Mouse (Mus musculus): ENCODE measurements around the gene Tpm1. TPM values are rescaled to one million over a fixed set of nuclear protein-coding genes. Genes with fewer than 3 reads are reported as not detected.

Gene Tpm1
- 12.8 and 14.1 TPM in 2 replicates for polyA plus RNA-seq (2012)

- no peak for TF ChIP-seq GATA1 (IDR thresholded peaks at IDR 0.05; ENCODE audit: low read length)
- no peak for TF ChIP-seq TAL1 (IDR thresholded peaks at IDR 0.05; ENCODE audit: low read length)
- no peaks in the 10 kb centered on the region for H3K36me3 ChIP-seq (ENCODE audit: control insufficient read depth)
- peaks cover 10% of the 10 kb centered on the region for H3K4me1 ChIP-seq (ENCODE audit: control insufficient read depth)
- H3K27me3 ChIP-seq (ENCODE audit: control insufficient read depth): peaks cover 85% of the 10 kb centered on the region
- H3K4me3 ChIP-seq (replicated peaks): peak within 1 kb of the TSS; percentile 38
- peaks cover 17% of the 10 kb centered on the region; the same call in 1 of the 2 replicates for H3K9me3 ChIP-seq (ENCODE audit: control insufficient read depth, low read length)
These were observed at the start of gene Tpm1 for GRCm38 (mm10) chr9:67049086-67049824. Gene Tpm1, minus strand, starts transcription at chr9:67049406.

- no peak for TF ChIP-seq TAL1 (IDR thresholded peaks at IDR 0.05; ENCODE audit: low read length)
- no peak for TF ChIP-seq GATA1 (IDR thresholded peaks at IDR 0.05; ENCODE audit: low read length)
- no peaks in the 10 kb centered on the region for H3K4me1 ChIP-seq (ENCODE audit: control insufficient read depth)
- H3K36me3 ChIP-seq (ENCODE audit: control insufficient read depth): no peaks in the 10 kb centered on the region
- no peaks in the 10 kb centered on the region for H3K9me3 ChIP-seq (ENCODE audit: control insufficient read depth, low read length)
- H3K27me3 ChIP-seq (ENCODE audit: control insufficient read depth): no peaks in the 10 kb centered on the region
- no peak overlapping the region for H3K4me3 ChIP-seq (replicated peaks)
These were observed 45.2 kb upstream of the Tpm1 start for GRCm38 (mm10) chr9:67094371-67094770.

- Histone ChIP-seq H3K27me3 (ENCODE audit: control insufficient read depth) (no peaks in the 10 kb centered on the region), H3K9me3 (ENCODE audit: control insufficient read depth, low read length) (no peaks in the 10 kb centered on the region), H3K36me3 (ENCODE audit: control insufficient read depth) (no peaks in the 10 kb centered on the region), H3K4me1 (ENCODE audit: control insufficient read depth) (no peaks in the 10 kb centered on the region), H3K4me3 (replicated peaks) (no peak overlapping the region)
- TF ChIP-seq TAL1 (IDR thresholded peaks at IDR 0.05; ENCODE audit: low read length) (no peak), GATA1 (IDR thresholded peaks at IDR 0.05; ENCODE audit: low read length) (no peak)
These were observed 43.0 kb upstream of the Tpm1 start for GRCm38 (mm10) chr9:67092210-67092609.

- Histone ChIP-seq H3K27me3 (ENCODE audit: control insufficient read depth) (no peaks in the 10 kb centered on the region), H3K9me3 (ENCODE audit: control insufficient read depth, low read length) (no peaks in the 10 kb centered on the region), H3K4me1 (ENCODE audit: control insufficient read depth) (no peaks in the 10 kb centered on the region), H3K36me3 (ENCODE audit: control insufficient read depth) (no peaks in the 10 kb centered on the region), H3K4me3 (replicated peaks) (no peak overlapping the region)
- TF ChIP-seq TAL1 (IDR thresholded peaks at IDR 0.05; ENCODE audit: low read length): no peak
- TF ChIP-seq GATA1 (IDR thresholded peaks at IDR 0.05; ENCODE audit: low read length): no peak
These were observed 42.4 kb upstream of the Tpm1 start for GRCm38 (mm10) chr9:67091598-67091997.

- no peaks in the 10 kb centered on the region for H3K4me1 ChIP-seq (ENCODE audit: control insufficient read depth)
- no peaks in the 10 kb centered on the region for H3K9me3 ChIP-seq (ENCODE audit: control insufficient read depth, low read length)
- no peaks in the 10 kb centered on the region for H3K36me3 ChIP-seq (ENCODE audit: control insufficient read depth)
- no peaks in the 10 kb centered on the region for H3K27me3 ChIP-seq (ENCODE audit: control insufficient read depth)
- TF ChIP-seq GATA1 (IDR thresholded peaks at IDR 0.05; ENCODE audit: low read length): no peak
- TF ChIP-seq TAL1 (IDR thresholded peaks at IDR 0.05; ENCODE audit: low read length): no peak
- H3K4me3 ChIP-seq (replicated peaks): no peak overlapping the region
These were observed 41.9 kb upstream of the Tpm1 start for GRCm38 (mm10) chr9:67091151-67091550.

- Histone ChIP-seq H3K4me1 (ENCODE audit: control insufficient read depth) (no peaks in the 10 kb centered on the region), H3K4me3 (replicated peaks) (no peak overlapping the region), H3K36me3 (ENCODE audit: control insufficient read depth) (no peaks in the 10 kb centered on the region), H3K9me3 (ENCODE audit: control insufficient read depth, low read length) (no peaks in the 10 kb centered on the region), H3K27me3 (ENCODE audit: control insufficient read depth) (no peaks in the 10 kb centered on the region)
- no peak for TF ChIP-seq TAL1 (IDR thresholded peaks at IDR 0.05; ENCODE audit: low read length)
- TF ChIP-seq GATA1 (IDR thresholded peaks at IDR 0.05; ENCODE audit: low read length): no peak
These were observed 41.4 kb upstream of the Tpm1 start for GRCm38 (mm10) chr9:67090633-67091045.

GRCm38 (mm10) chr9:67089167-67089566 is 40.0 kb upstream of the Tpm1 start:
- no peaks in the 10 kb centered on the region for H3K9me3 ChIP-seq (ENCODE audit: control insufficient read depth, low read length)
- H3K36me3 ChIP-seq (ENCODE audit: control insufficient read depth): no peaks in the 10 kb centered on the region
- no peak overlapping the region for H3K4me3 ChIP-seq (replicated peaks)
- no peaks in the 10 kb centered on the region for H3K27me3 ChIP-seq (ENCODE audit: control insufficient read depth)
- no peak for TF ChIP-seq GATA1 (IDR thresholded peaks at IDR 0.05; ENCODE audit: low read length)
- no peak for TF ChIP-seq TAL1 (IDR thresholded peaks at IDR 0.05; ENCODE audit: low read length)
- H3K4me1 ChIP-seq (ENCODE audit: control insufficient read depth): no peaks in the 10 kb centered on the region

- TF ChIP-seq GATA1 (IDR thresholded peaks at IDR 0.05; ENCODE audit: low read length) (no peak), TAL1 (IDR thresholded peaks at IDR 0.05; ENCODE audit: low read length) (no peak)
- Histone ChIP-seq H3K9me3 (ENCODE audit: control insufficient read depth, low read length) (no peaks in the 10 kb centered on the region), H3K36me3 (ENCODE audit: control insufficient read depth) (no peaks in the 10 kb centered on the region), H3K4me1 (ENCODE audit: control insufficient read depth) (peaks cover 2% of the 10 kb centered on the region; the same call in 1 of the 2 replicates), H3K4me3 (replicated peaks) (no peak overlapping the region), H3K27me3 (ENCODE audit: control insufficient read depth) (0 out of 2 replicates have a peak, but pooled peaks cover 2% of the 10 kb centered on the region)
These were observed 34.6 kb upstream of the Tpm1 start for GRCm38 (mm10) chr9:67083801-67084200.

GRCm38 (mm10) chr9:67081688-67082087 is 32.5 kb upstream of the Tpm1 start:
- TF ChIP-seq TAL1 (IDR thresholded peaks at IDR 0.05; ENCODE audit: low read length) (no peak), GATA1 (IDR thresholded peaks at IDR 0.05; ENCODE audit: low read length) (no peak)
- Histone ChIP-seq H3K36me3 (ENCODE audit: control insufficient read depth) (no peaks in the 10 kb centered on the region), H3K9me3 (ENCODE audit: control insufficient read depth, low read length) (no peaks in the 10 kb centered on the region), H3K4me3 (replicated peaks) (no peak overlapping the region), H3K27me3 (ENCODE audit: control insufficient read depth) (0 out of 2 replicates have a peak, but pooled peaks cover 2% of the 10 kb centered on the region), H3K4me1 (ENCODE audit: control insufficient read depth) (peaks cover 16% of the 10 kb centered on the region)
